Mouse (Mus musculus): ENCODE measurements around the gene Lrrtm4. TPM values are rescaled to one million over a fixed set of nuclear protein-coding genes. Genes with fewer than 3 reads are reported as not detected.

The Lrrtm4 gene
- polyA plus RNA-seq, 1 experiment: 0.08 TPM

GRCm38 (mm10) chr6:80733416-80733815, 714.7 kb downstream of the Lrrtm4 start:
- H3K36me3 ChIP-seq (ENCODE audit: control insufficient read depth, insufficient read depth): no peaks in the 10 kb centered on the region

GRCm38 (mm10) chr6:80750769-80751168, 732.1 kb downstream of the Lrrtm4 start:
- H3K27me3 ChIP-seq (ENCODE audit: control insufficient read depth, insufficient read depth, insufficient read length): no peaks in the 10 kb centered on the region
- H3K79me2 ChIP-seq (ENCODE audit: control insufficient read depth, insufficient read depth): no peaks in the 10 kb centered on the region
- no peak for TF ChIP-seq MYOG (IDR thresholded peaks at IDR 0.05; ENCODE audit: control insufficient read depth in 1 of 3, insufficient read depth in 1 of 3, insufficient read length in 2 of 3, low read depth in 2 of 3)
- no peak for TF ChIP-seq SRF (IDR thresholded peaks at IDR 0.05; ENCODE audit: control insufficient read depth, insufficient read length, low read depth)
- TF ChIP-seq TCF12 (IDR thresholded peaks at IDR 0.05; ENCODE audit: insufficient read depth, poor library complexity, severe bottlenecking): no peak
- TF ChIP-seq MYOD1 (IDR thresholded peaks at IDR 0.05; ENCODE audit: control insufficient read depth in 1 of 3, insufficient read length in 2 of 3, low read depth in 2 of 3): no peak
- H3ac ChIP-seq (ENCODE audit: control insufficient read depth, insufficient read length): no peak overlapping the region
- no peak overlapping the region for H3K4me3 ChIP-seq
- no peak overlapping the region for H3K4me2 ChIP-seq (ENCODE audit: low read depth)
- H3K36me3 ChIP-seq (ENCODE audit: control insufficient read depth, insufficient read depth): no peaks in the 10 kb centered on the region

More at GRCm38 (mm10) chr6:80733416-80733815, 714.7 kb downstream of the Lrrtm4 start:
- Histone ChIP-seq H3K79me2 (ENCODE audit: control insufficient read depth, insufficient read depth) (no peaks in the 10 kb centered on the region), H3K27me3 (ENCODE audit: control insufficient read depth, insufficient read depth, insufficient read length) (no peaks in the 10 kb centered on the region), H3ac (ENCODE audit: control insufficient read depth, insufficient read length) (no peak overlapping the region), H3K4me3 (no peak overlapping the region), H3K4me2 (ENCODE audit: low read depth) (no peak overlapping the region)
- no peak for TF ChIP-seq POLR2AphosphoS2 (IDR thresholded peaks at IDR 0.05; ENCODE audit: insufficient read length, low read depth)
- TF ChIP-seq TCF3 (IDR thresholded peaks at IDR 0.05; ENCODE audit: insufficient read length, low read depth): no peak
- no peak for TF ChIP-seq CEBPB (IDR thresholded peaks at IDR 0.05; ENCODE audit: insufficient read depth, poor library complexity, severe bottlenecking)
- TF ChIP-seq REST (IDR thresholded peaks at IDR 0.05; ENCODE audit: insufficient read depth, insufficient read length): no peak
- no peak for TF ChIP-seq USF1 (IDR thresholded peaks at IDR 0.05; ENCODE audit: low read depth)
- TF ChIP-seq MAX (IDR thresholded peaks at IDR 0.05; ENCODE audit: low read depth): no peak
- TF ChIP-seq POLR2A (IDR thresholded peaks at IDR 0.05; ENCODE audit: insufficient read length, low read depth): no peak
- no peak for TF ChIP-seq MYOD1 (IDR thresholded peaks at IDR 0.05; ENCODE audit: control insufficient read depth in 1 of 3, insufficient read length in 2 of 3, low read depth in 2 of 3)
- no peak for TF ChIP-seq E2F4 (IDR thresholded peaks at IDR 0.05; ENCODE audit: insufficient read depth)
- no peak for TF ChIP-seq MYOG (IDR thresholded peaks at IDR 0.05; ENCODE audit: control insufficient read depth in 1 of 3, insufficient read depth in 1 of 3, insufficient read length in 2 of 3, low read depth in 2 of 3)
- no peak for TF ChIP-seq TCF12 (IDR thresholded peaks at IDR 0.05; ENCODE audit: insufficient read depth, poor library complexity, severe bottlenecking)
- no peak for TF ChIP-seq SRF (IDR thresholded peaks at IDR 0.05; ENCODE audit: control insufficient read depth, insufficient read length, low read depth)

GRCm38 (mm10) chr6:80760641-80761204, 742.0 kb downstream of the Lrrtm4 start:
- no peaks in the 10 kb centered on the region for H3K79me2 ChIP-seq (ENCODE audit: control insufficient read depth, insufficient read depth)
- no peak for TF ChIP-seq MYOD1 (IDR thresholded peaks at IDR 0.05; ENCODE audit: control insufficient read depth in 1 of 3, insufficient read length in 2 of 3, low read depth in 2 of 3)
- no peak for TF ChIP-seq TCF3 (IDR thresholded peaks at IDR 0.05; ENCODE audit: insufficient read length, low read depth)
- TF ChIP-seq CEBPB (IDR thresholded peaks at IDR 0.05; ENCODE audit: insufficient read depth, poor library complexity, severe bottlenecking): no peak
- TF ChIP-seq MAX (IDR thresholded peaks at IDR 0.05; ENCODE audit: low read depth): no peak
- TF ChIP-seq REST (IDR thresholded peaks at IDR 0.05; ENCODE audit: insufficient read depth, insufficient read length): no peak
- TF ChIP-seq SRF (IDR thresholded peaks at IDR 0.05; ENCODE audit: control insufficient read depth, insufficient read length, low read depth): no peak
- no peak for TF ChIP-seq POLR2A (IDR thresholded peaks at IDR 0.05; ENCODE audit: insufficient read length, low read depth)
- no peak for TF ChIP-seq TCF12 (IDR thresholded peaks at IDR 0.05; ENCODE audit: insufficient read depth, poor library complexity, severe bottlenecking)
- no peak for TF ChIP-seq USF1 (IDR thresholded peaks at IDR 0.05; ENCODE audit: low read depth)
- no peak for TF ChIP-seq MYOG (IDR thresholded peaks at IDR 0.05; ENCODE audit: control insufficient read depth in 1 of 3, insufficient read depth in 1 of 3, insufficient read length in 2 of 3, low read depth in 2 of 3)
- no peak for TF ChIP-seq POLR2AphosphoS2 (IDR thresholded peaks at IDR 0.05; ENCODE audit: insufficient read length, low read depth)
- TF ChIP-seq E2F4 (IDR thresholded peaks at IDR 0.05; ENCODE audit: insufficient read depth): no peak
- no peak overlapping the region for H3ac ChIP-seq (ENCODE audit: control insufficient read depth, insufficient read length)
- H3K4me3 ChIP-seq: no peak overlapping the region
- H3K27me3 ChIP-seq (ENCODE audit: control insufficient read depth, insufficient read depth, insufficient read length): no peaks in the 10 kb centered on the region
- H3K36me3 ChIP-seq (ENCODE audit: control insufficient read depth, insufficient read depth): no peaks in the 10 kb centered on the region
- H3K4me2 ChIP-seq (ENCODE audit: low read depth): no peak overlapping the region

GRCm38 (mm10) chr6:80786282-80786681, 767.6 kb downstream of the Lrrtm4 start:
- no peaks in the 10 kb centered on the region for H3K36me3 ChIP-seq (ENCODE audit: control insufficient read depth, insufficient read depth)
- no peaks in the 10 kb centered on the region for H3K79me2 ChIP-seq (ENCODE audit: control insufficient read depth, insufficient read depth)
- no peak overlapping the region for H3K4me2 ChIP-seq (ENCODE audit: low read depth)
- no peak overlapping the region for H3ac ChIP-seq (ENCODE audit: control insufficient read depth, insufficient read length)
- no peak overlapping the region for H3K4me3 ChIP-seq
- no peaks in the 10 kb centered on the region for H3K27me3 ChIP-seq (ENCODE audit: control insufficient read depth, insufficient read depth, insufficient read length)
- TF ChIP-seq TCF3 (IDR thresholded peaks at IDR 0.05; ENCODE audit: insufficient read length, low read depth) (no peak), POLR2A (IDR thresholded peaks at IDR 0.05; ENCODE audit: insufficient read length, low read depth) (no peak), TCF12 (IDR thresholded peaks at IDR 0.05; ENCODE audit: insufficient read depth, poor library complexity, severe bottlenecking) (no peak), REST (IDR thresholded peaks at IDR 0.05; ENCODE audit: insufficient read depth, insufficient read length) (no peak), E2F4 (IDR thresholded peaks at IDR 0.05; ENCODE audit: insufficient read depth) (no peak), POLR2AphosphoS2 (IDR thresholded peaks at IDR 0.05; ENCODE audit: insufficient read length, low read depth) (no peak), MAX (IDR thresholded peaks at IDR 0.05; ENCODE audit: low read depth) (no peak), CEBPB (IDR thresholded peaks at IDR 0.05; ENCODE audit: insufficient read depth, poor library complexity, severe bottlenecking) (no peak), USF1 (IDR thresholded peaks at IDR 0.05; ENCODE audit: low read depth) (no peak)

GRCm38 (mm10) chr6:80823753-80824152, 805.1 kb downstream of the Lrrtm4 start:
- TF ChIP-seq CEBPB (IDR thresholded peaks at IDR 0.05; ENCODE audit: insufficient read depth, poor library complexity, severe bottlenecking) (no peak), USF1 (IDR thresholded peaks at IDR 0.05; ENCODE audit: low read depth) (no peak), TCF12 (IDR thresholded peaks at IDR 0.05; ENCODE audit: insufficient read depth, poor library complexity, severe bottlenecking) (no peak), POLR2A (IDR thresholded peaks at IDR 0.05; ENCODE audit: insufficient read length, low read depth) (no peak), SRF (IDR thresholded peaks at IDR 0.05; ENCODE audit: control insufficient read depth, insufficient read length, low read depth) (no peak), POLR2AphosphoS2 (IDR thresholded peaks at IDR 0.05; ENCODE audit: insufficient read length, low read depth) (no peak), MAX (IDR thresholded peaks at IDR 0.05; ENCODE audit: low read depth) (no peak), MYOD1 (IDR thresholded peaks at IDR 0.05; ENCODE audit: control insufficient read depth in 1 of 3, insufficient read length in 2 of 3, low read depth in 2 of 3) (no peak), MYOG (IDR thresholded peaks at IDR 0.05; ENCODE audit: control insufficient read depth in 1 of 3, insufficient read depth in 1 of 3, insufficient read length in 2 of 3, low read depth in 2 of 3) (no peak), TCF3 (IDR thresholded peaks at IDR 0.05; ENCODE audit: insufficient read length, low read depth) (no peak), E2F4 (IDR thresholded peaks at IDR 0.05; ENCODE audit: insufficient read depth) (no peak)
- Histone ChIP-seq H3K4me2 (ENCODE audit: low read depth) (no peak overlapping the region), H3K27me3 (ENCODE audit: control insufficient read depth, insufficient read depth, insufficient read length) (no peaks in the 10 kb centered on the region), H3K4me3 (no peak overlapping the region), H3K36me3 (ENCODE audit: control insufficient read depth, insufficient read depth) (no peaks in the 10 kb centered on the region), H3K79me2 (ENCODE audit: control insufficient read depth, insufficient read depth) (no peaks in the 10 kb centered on the region), H3ac (ENCODE audit: control insufficient read depth, insufficient read length) (no peak overlapping the region)
